Mouse (Mus musculus) spleen, postnatal 14 days (tissue): ENCODE measurements at regions not wholly inside any gene's neighbourhood (a gene's known extent, or its start where the extent isn't known, plus 50 kb on each side); places are given as distances from the start of the nearest gene placed in this dataset.

Experiments used
- DNase-seq, 2 experiments: peaks; one replicate each; pipeline ENCODE4 v3.0.0; 2021 to 2022; ENCODE audit warnings: low spot score in 2 of 2

DNA sequence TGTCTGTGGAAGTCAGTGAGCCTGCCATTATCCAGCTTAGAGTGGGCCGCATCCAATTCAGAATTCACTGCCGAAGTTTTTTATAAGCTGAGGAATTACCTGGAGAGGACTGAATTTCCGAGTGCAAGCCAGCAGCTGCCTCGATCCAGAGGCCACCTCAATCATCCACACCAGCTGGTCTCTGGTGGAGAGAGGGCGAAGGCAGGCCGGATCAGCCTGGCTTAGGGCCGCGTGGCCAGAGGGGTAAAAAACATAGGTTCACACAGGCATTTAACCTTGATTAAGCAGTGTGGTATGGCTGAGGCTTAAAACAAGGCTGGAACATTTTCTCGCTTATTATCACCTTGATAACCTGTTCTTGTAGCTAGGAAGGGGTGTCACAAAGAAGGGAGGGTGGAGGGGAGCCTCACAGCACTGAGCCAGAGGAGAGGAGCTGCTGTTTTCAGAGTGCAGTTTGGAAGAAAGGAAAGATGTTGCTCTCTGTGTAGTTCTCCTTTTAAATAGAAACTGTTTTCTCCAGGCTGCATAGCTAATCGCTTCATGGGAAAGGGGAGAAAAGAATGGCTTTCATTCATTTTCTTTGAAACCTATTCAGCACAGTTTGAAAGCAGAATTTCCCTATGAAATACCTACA lies 135.1 kb upstream of the Noct start:
- DNase-seq, result no peak

DNA sequence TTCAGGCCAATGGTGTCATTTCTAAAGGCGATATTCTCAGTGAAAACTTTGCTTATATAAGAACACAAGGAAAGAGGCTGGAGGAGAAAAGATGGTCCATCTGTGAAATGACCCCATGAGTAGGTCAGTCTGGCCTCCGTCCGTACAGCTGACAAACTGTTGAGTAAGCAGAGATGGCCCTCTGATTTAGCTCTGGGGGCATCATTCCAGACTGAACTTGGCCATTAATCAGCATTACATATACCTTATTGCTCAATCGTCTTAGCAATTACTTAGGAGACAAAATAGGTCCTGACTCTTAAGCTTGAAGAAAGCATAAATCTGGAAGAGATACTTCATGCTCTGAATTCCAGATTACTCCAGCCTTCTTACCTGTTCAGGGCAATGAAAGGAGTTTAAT lies 132.8 kb upstream of the Noct start:
- no peak for DNase-seq

DNA sequence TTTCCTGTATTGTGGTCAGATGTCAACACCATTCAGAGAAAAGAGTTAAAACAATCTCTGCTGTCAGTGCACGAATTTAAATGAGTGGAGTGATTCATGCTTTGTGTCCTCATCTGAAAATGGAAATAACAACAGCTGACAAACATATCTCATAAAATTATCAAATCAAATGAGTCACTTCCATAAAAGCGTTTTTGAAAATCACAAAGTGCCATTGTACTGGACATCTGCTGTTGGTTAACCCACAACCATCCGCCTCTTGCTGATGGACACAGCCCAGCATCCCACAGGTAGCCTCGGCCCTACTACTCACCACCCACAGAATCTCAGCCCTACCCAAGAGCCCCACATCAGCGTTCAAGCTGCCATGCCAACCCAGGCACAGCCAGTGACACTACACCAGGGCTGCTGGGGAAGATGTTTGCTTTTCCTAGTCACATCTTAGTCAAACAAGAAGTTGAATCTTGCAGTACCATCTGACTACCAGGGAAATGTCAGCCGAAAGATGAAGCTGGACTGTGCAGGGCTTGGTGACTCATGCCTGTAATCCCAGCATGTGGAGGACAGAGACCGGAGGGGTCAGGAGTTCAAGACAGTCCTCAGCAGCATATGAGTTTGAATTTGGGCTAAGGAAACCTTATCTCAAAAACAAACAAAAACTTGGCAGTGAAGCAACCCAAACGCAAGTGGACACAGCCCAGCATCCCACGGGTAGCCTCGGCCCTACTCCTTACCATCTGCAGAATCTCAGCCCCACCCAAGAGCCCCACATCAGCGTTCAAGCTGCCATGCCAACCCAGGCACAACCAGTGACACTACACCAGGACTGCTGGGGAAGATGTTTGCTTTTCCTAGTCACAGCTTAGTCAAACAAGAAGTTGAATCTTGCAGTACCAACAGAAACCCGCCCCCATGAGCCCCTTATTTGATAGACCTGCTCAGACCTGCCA lies 131.9 kb upstream of the Noct start:
- DNase-seq, result no peak

DNA sequence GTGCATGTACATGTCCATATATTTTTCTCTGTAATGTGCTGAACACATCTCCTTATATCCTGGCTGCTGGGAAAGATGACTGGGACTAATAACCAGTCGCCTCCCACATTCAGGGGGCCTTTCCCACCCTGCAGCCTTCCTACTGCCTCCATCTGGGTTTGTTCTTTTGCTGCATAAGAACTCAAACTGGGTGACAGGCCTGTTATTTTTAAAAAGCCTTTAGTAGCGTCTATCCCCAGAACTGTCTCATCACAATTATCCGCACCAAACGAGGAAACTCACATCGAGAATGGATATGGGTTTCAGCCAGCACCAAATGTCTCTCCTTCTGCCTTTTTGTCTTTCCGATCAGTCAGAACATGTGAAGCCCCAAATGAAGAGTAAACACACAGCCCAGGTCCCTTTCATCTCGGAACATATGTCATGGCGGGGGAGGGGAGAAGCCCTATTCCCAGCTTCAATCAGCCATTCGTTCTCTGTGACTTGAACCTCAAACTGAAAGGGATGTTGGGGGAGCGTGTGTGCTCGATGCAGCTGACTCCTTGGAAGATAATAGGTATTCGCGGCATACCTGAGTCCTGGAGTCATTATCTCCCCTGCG lies 128.3 kb upstream of the Noct start:
- no peak for DNase-seq

DNA sequence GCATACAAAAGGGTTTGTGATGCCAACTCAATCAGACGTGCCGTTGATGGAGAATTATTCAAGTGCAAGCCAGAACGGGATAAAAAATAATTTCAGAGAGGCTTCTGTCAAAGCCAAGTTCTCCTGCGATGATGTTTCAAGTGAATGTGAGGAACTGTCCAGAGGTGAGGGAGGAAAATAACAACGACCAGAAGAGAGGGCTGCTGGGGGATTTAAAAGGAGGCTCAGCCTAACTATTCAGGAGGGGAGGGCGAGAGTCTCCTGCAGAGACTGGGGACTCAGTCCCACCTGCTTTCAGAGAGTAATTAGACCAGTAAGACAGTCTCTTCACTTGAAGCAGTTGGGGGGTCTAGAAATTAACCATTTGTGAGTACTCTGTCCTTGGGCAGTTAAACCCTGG lies 127.7 kb upstream of the Noct start:
- no peak for DNase-seq

DNA sequence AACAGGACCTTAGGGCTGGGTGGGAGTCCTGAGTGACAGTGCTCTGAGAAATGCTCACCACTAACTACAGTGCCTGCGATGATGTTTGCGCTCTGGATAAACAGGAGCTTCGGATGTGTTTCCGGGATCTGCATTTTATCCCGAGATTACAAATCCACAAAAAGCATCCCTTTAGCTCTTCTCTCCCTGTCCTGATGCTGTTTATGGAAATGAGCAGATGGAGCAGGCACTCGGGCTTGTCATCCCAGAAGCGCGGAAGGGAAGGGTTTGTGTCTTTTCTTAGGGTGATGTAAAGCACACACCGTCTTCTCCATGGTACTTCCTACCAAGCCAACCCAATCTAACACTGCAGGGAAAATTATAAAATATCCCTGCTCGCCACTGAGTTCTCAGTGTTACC lies 126.9 kb upstream of the Noct start:
- DNase-seq, result no peak

DNA sequence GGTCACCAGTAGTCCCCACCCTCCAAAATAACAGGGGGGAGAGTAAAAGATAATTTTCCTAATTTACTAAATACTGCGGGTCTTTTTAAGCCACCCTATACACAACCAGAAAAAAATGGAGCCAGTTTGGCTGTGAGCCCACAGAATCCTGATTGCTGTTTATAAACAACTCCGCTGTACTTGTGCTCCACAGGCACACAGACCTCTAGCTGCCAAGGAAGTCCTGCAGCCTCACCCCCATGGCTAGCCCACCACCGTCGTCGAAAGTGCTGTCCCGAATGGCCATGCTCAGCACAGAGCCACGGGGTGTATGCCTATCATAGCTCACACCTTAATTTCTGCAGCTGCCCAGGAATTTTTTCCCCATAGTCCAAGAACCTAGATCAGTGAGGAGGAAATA lies 124.3 kb upstream of the Noct start:
- no peak for DNase-seq

DNA sequence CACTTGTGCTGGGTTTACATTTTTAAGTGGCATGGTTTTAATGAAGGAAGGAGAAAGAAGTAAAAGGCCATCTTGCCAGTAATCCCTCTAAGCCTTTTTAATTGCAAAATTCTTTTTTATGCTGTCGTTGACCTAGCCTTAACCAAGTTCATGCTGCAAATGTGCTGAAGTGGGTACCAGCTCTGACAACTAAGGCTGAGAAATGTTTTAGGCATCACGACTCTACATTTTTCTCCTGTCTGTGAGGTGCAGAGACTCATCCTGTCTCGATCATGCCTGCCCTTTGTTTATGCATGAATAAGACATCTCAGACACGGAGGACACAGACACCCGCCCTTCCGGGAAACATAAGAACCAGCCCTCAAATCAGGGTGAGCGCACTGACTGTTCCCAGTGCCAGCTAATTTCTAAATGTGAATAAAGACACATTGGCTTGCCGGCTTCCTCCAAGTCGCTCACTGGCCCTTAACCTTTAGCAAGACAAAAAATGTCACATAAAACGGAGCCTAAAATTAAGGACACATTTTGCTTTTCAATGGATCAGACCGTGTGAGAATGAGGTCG lies 115.5 kb upstream of the Noct start:
- no peak for DNase-seq

DNA sequence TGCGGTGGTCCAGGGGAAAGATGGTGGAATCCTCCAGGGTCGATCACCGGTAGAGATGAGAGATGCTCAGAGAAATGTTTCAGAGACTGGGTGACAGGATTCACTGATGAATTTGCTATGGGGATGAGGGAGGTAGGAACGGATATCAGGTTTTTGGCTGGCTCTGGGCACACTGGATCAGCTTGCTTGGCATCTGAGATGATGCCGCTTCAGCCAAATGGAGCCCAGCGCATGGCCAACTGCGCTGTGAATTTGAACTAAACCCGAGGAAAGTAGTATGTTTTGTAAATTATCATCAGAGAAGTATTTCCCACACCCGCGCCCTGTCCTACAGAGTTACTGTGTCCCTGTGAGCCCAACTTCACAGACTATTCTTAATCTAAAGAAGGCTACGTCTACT lies 113.0 kb upstream of the Noct start:
- no peak for DNase-seq

DNA sequence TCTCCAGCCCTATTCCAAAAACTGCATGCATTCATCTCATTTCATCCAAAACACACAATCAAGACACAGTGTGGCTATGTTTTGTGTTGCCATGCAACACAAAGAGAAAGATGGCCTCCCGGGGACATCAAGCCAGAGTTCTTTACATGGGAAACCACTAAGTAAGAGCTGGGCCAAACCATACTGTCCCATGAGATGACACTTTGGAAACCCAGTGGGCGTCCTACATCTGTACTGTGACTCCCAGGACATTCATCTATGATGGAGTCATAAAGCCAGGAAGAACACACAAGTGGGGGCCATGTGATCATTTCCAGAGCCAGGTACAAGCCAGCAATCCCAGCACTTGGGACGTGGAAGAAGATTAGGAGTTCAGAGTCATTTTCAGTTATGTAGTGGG lies 111.9 kb upstream of the Noct start:
- no peak for DNase-seq

DNA sequence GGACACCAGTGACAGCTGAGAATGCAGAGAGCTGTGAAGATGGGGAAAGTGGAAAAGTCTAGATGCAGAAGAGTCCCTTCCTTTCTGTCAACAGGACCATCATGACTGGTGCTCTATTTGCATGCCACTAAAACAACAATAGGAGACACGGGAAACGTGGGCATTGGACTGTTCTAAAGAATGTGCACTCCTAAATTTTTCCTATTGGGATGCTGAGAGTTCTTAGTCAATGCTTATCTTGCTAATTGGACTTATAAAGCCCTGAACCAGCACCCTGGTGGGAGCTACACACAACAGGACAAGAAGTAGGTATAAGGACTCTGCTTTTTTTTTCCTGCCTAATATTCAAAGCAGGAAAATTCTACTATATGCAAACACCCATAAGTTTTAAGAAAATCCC lies 108.3 kb upstream of the Noct start:
- no peak for DNase-seq

DNA sequence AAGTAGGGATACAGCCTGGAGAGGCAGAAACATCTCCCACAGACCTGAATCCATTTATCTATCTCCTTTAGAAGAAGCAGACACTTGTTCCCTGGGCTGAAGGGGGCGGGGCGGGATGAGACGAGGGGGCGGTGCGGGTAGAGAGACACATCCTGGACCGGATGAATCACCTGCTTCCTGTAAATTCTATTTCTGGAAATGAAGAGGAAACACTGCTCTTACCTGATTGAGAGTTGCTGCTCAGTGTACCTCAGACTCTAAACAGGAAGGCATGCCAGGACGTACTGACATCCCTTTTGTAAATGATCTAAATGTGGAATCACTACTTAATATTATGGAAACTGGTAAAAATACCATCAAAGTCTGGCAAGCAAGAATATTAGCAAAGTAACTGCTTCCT lies 105.5 kb upstream of the Noct start:
- DNase-seq, result no peak

DNA sequence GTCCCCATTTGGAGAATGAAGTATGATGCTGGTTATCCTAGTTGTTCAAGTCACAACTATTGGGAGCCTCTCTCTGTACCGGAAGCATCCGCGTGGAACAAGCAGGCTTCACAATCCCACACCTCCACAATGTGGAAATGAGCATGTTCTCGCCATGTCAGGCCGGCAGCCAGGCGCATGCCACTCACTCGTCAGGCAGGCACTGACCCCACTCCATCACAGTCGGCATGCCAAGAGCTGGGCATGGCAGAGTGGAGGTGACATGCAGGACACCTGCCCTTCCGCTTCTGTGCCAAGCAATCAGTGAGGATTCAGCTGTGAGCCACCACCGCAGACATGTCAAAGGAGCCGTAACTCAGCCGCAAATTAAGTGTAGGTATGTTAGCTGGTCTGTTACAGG lies 103.7 kb upstream of the Noct start:
- DNase-seq, result no peak

DNA sequence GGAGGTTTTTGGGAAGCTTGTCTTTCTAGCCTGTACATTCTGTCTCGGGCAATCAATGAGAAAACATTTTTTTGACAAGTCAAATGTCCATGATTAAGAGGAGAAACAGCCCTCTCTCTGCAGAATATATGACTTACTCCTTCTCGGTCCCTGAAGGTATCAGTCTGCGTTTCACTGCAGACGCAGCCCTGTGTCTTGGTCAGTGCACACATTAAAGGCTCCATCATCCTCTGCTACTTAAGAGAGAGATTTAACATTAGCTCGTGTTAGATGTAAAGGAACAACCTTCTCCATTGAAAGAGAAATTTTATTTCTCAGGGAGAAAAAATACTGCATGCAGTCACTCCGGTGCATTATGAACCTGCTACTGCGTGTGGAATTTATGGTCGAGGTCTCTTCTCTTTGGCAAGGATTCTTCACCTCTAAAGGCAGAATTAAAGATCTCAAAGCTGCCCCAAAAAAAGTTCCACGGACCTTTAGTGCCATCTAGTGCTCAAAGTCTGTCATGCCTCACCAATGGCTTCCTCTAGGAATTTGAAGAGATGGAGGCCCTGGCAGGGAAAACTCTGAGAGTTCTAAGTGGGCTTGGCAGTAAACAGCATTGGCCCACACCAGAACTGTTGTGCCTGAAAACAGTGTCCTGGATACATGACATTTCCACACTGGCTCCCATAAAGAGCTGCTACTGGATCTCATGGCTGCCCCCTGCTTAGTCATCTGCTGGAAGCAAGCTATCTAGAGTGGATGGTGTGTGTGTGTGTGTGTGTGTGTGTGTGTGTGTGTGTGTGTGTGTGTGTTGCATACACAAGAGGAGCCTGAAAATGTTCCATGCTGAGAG lies 102.3 kb upstream of the Noct start:
- peak in 1 of 2 experiments; percentile 21 for DNase-seq

DNA sequence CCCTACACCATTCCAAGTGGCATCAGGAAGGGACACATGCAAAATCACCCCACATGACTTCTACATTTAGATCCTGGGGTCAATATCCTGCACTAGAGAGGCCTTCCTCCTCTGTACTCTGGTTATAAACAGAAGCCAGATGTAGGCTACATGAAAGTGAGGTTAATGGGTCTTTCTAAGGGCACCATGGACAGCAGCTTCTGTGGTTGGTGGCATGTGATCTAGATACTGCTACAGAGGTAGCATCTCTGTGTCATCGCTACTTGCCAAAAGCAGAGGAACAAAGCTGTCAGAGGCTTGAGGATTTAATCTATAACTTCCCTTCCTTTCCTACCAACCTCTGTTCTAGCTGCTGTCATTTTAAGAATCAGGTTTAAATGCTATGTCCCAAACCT lies 101.7 kb upstream of the Noct start:
- DNase-seq, result no peak

DNA sequence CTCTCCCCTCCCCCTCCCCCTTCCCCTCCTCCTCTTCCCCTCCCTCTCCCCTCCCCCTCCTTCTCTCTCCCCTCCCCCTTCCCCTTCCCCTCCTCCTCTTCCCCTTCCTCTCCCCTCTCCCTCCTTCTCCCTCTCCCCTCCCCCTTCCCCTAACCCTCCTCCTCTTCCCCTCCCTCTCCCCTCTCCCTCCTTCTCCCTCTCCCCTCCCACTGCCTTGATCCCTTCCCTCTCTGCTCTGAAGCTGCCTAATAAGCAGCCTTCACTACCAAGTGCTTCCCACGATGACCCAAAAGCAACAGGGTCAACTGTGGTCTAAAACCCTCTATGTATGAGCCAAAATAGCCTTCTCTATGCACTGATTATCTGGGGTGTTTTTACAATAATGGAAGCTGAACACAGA lies 96.4 kb upstream of the Noct start:
- DNase-seq, result no peak

DNA sequence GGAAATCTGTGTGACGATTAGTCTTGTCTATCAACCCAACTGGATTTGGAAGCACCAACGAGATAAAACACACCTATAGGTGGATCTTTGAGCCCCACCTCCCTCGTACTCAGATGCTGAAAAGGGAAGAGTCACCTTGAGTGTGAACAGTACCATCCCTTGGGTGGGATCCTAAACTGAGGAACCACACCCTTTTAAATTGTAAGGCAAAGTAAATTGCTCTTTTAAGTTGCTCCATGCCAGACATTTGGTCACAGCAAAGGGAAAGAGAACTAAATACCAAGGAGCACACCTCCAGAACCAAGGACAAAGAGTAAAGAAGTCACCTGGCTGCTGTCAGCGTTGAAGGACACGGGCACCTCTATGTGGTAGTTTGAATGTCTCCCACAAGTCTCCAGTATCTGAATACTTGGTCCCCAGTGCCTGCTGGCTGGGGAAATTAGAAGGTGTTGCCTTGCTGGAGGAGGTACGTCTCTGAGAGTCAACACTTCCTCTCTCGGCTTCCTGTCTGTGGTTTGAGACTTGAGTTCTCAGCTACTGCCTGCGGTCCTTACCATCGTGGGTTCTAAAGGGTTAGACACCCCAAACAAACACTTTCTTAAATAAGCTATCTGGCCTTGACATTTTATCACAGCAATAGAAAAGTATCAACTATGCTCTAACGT lies 95.6 kb upstream of the Noct start:
- DNase-seq, result peak in 1 of 2 experiments; percentile 12

DNA sequence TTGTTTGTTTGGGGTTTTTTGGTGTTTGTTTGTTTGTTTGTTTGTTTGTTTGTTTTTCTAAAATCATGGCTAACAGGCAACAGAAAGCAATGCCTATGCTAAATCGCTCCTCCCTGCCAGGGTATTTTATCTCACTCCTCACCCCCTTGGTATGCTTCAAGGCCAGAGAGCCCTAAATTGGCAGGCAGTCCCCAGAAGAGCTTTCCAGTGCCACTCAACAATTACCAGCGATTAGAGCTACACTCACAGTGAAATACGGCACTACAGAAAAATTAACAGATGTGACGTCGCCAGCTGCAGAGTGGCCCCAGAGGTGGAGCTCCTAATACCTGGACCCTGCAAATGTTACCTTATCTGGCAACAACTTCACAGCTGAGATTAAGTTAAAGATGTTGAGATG lies 93.5 kb upstream of the Noct start:
- DNase-seq, result no peak

DNA sequence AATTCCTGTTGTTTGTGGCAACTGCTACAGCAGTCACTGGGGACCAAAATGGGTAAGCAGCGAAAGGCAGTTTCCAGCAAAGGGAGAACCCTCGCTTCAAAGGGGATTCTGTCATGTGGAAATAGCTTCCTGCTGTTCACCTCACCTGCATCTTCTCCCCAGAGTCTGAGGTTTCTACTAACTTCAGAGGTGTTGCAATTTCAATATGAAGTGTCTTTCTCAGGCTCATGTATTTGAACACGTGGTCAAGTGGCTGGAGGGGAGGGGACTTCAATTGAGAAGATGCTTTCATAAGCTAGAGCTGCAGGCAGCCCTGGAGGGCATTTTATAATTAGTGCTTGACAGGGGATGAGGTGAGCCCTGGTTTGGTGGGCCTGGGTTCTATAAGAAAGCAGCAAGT lies 92.9 kb upstream of the Noct start:
- no peak for DNase-seq

DNA sequence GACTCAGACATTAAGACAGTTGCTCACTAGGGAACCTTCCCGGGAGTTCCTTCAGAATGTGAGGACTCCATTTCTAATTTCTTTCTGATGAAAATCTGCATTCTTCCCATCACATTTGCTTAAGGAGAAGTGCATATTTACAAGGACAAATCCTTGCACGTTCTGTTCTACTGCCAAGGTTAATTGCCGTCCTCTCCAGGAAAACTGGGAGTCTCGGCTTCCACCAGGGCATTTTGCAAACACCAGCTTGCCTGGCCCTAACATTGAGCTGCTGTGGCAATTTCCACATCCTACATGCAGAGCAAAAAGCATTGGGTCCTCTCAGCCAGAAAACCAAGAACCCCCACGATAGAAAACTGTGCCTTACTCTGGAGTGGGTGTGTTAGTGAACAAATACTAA lies 91.5 kb upstream of the Noct start:
- DNase-seq, result no peak

DNA sequence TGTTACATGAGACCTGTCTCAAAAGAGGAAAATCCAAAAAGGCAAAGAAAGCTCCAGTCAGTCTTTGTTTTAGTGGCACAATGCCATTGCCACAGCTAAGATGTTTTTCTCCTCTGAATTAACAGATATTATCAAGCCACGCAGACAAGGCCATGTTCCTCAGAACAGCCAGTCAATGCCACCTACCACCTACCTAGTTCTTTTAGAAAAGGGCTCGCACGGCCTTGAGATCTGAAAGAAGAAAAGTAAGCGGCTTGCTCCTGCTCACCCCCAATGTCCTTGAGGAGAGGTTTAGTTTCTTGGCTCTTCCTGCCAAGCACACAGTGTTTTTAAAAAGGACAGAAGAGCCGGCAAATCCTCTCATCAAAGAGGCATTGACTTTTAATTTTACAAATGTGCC lies 88.7 kb upstream of the Noct start:
- DNase-seq, result no peak
